Mouse (Mus musculus) E14TG2a.4 (cell line): ENCODE results near the gene Pip4k2b.

Experiments
- CTCF ChIP-seq: conservative IDR thresholded peaks from 2 replicates; pipeline ENCODE4 v1.5.1; 2014; ENCODE audit warnings: low read length
- NANOG ChIP-seq: IDR thresholded peaks from 2 replicates; pipeline ENCODE4 v1.6.1; 2014; ENCODE audit warnings: borderline replicate concordance, low read length, mixed read lengths
- POU5F1 ChIP-seq: IDR thresholded peaks from 2 replicates; pipeline ENCODE4 v1.6.1; 2014; ENCODE audit warnings: low read length, borderline replicate concordance

GRCm38 (mm10) chr11:97694921-97695711, 49.4 kb downstream of the Pip4k2b start:
- TF ChIP-seq POU5F1 (no peak), CTCF (no peak), NANOG (no peak)
